Mouse (Mus musculus): Measurements from ENCODE around the gene Prr36.

- TF ChIP-seq POLR2A (IDR thresholded peaks at IDR 0.05; ENCODE audit: control insufficient read depth, extremely low read depth, insufficient read depth, low read length, poor library complexity) (no peak), CTCF (IDR thresholded peaks at IDR 0.05; ENCODE audit: borderline replicate concordance, control insufficient read depth, extremely low read depth, insufficient read depth, low read length, poor library complexity) (no peak)
Observed at GRCm38 (mm10) chr8:4256911-4257310, 39.7 kb upstream of the Prr36 start.
